Mouse (Mus musculus): Measurements from ENCODE around the gene Tcea2.

- no peak for TF ChIP-seq CTCF (IDR thresholded peaks at IDR 0.05; ENCODE audit: insufficient read depth, low read depth, low read length)
- TF ChIP-seq POLR2A (IDR thresholded peaks at IDR 0.05; ENCODE audit: insufficient read depth, low read depth, low read length), result no peak
These were observed 36.9 kb downstream of the Tcea2 start for GRCm38 (mm10) chr2:181716991-181717390.
